Mouse (Mus musculus): ENCODE measurements around the gene Cfap100.

- TF ChIP-seq CTCF (IDR thresholded peaks at IDR 0.05; ENCODE audit: low read depth), result peak; percentile 78
- 0 out of 2 replicates have a peak, but pooled peaks have one; percentile 19 for TF ChIP-seq EP300 (IDR thresholded peaks at IDR 0.05; ENCODE audit: low read depth)
These were observed 6.6 kb upstream of the Cfap100 start for GRCm38 (mm10) chr6:90435195-90435618.

Measured in liver, embryonic 14.5 days (tissue).